Mouse (Mus musculus): ENCODE measurements at regions not wholly inside any gene's neighbourhood (a gene's known extent, or its start where the extent isn't known, plus 50 kb on each side); places are given as distances from the start of the nearest gene placed in this dataset.

- TF ChIP-seq EP300 (IDR thresholded peaks at IDR 0.05; ENCODE audit: low read depth), result no peak
- TF ChIP-seq CTCF (IDR thresholded peaks at IDR 0.05; ENCODE audit: low read depth), result no peak
These were observed 162.0 kb downstream of the Otor start for GRCm38 (mm10) chr2:143240274-143240673.
